Mouse (Mus musculus) heart, embryonic 16.5 days (tissue): Measurements from ENCODE around the gene Lrrk1. TPM values are rescaled to one million over a fixed set of nuclear protein-coding genes. Genes with fewer than 3 reads are reported as not detected.

Source experiments
- ATAC-seq: fragments of 200-750 bp; cut with Nextera tagmentation; replicated peaks from 2 replicates; pipeline ENCODE4 v1.8.0; 2017; ENCODE audit warnings: moderate number of reproducible peaks; ENCODE audit not compliant: insufficient read depth, low FRiP score; ENCODE audit errors: extremely low read depth
- H3K27ac ChIP-seq: fragments of 300-500 bp; sonication (generic); 2 replicates; pipeline ENCODE4 v1.5.1; 2014; ENCODE audit warnings: mild to moderate bottlenecking, low read length, control low read depth, moderate library complexity
- H3K27me3 ChIP-seq: fragments of 300-500 bp; sonication (generic); 2 replicates; pipeline ENCODE4 v1.6.1; 2014; ENCODE audit warnings: low read length, mixed read lengths; ENCODE audit not compliant: control insufficient read depth, insufficient read depth
- H3K36me3 ChIP-seq: fragments of 300-500 bp; sonication (generic); 2 replicates; pipeline ENCODE4 v1.6.1; 2014; ENCODE audit not compliant: control insufficient read depth, insufficient read depth
- H3K4me1 ChIP-seq: fragments of 300-500 bp; sonication (generic); 2 replicates; pipeline ENCODE4 v1.6.1; 2014; ENCODE audit warnings: low read length, mixed read lengths; ENCODE audit not compliant: control insufficient read depth, insufficient read depth
- H3K4me2 ChIP-seq: fragments of 300-500 bp; sonication (generic); 2 replicates; pipeline ENCODE4 v1.6.1; 2014; ENCODE audit warnings: low read depth, mild to moderate bottlenecking, control low read depth, low read length
- H3K4me3 ChIP-seq: fragments of 300-500 bp; sonication (generic); 2 replicates; pipeline ENCODE4 v1.5.1; 2014; ENCODE audit warnings: mild to moderate bottlenecking, control low read depth, low read length
- H3K9ac ChIP-seq: fragments of 300-500 bp; sonication (generic); 2 replicates; pipeline ENCODE4 v1.6.1; 2014; ENCODE audit warnings: low read length, control low read depth
- H3K9me3 ChIP-seq: fragments of 300-500 bp; sonication (generic); replicated peaks from 2 replicates; pipeline ENCODE4 v1.6.1; 2016; ENCODE audit warnings: low read length; ENCODE audit not compliant: control insufficient read depth
- WGBS: fragments of 180-500 bp; shearing (Covaris S2); extraction: QIAGEN DNeasy Blood & Tissue Kit; methylation state at CpG from one replicate; pipeline ENCODE4 v1.1.7; 2014; 5-methylcytosine and 5-hydroxymethylcytosine counted together
- polyA plus RNA-seq: library from polyadenylated mRNA; unstranded; fragments of >200 nt; fragmentation: Nextera tagmentation; extraction: Ambion mirVana; gene quantifications from 2 replicates; pipeline ENCODE4 v1.2.1, GENCODE M21; 2015

Gene Lrrk1
- polyA plus RNA-seq, 1 experiment from 2014 or later, result 8.4 TPM

GRCm38 (mm10) chr7:66370970-66371369 is 17.2 kb downstream of the Lrrk1 start:
- ATAC-seq, result no peak
- peaks cover 7% of the 10 kb centered on the region for H3K4me1 ChIP-seq
- H3K27ac ChIP-seq, result no peak overlapping the region
- 76% methylated on average over 6 of the region's 6 CpGs for WGBS
- H3K36me3 ChIP-seq, result no peaks in the 10 kb centered on the region
- H3K27me3 ChIP-seq, result no peaks in the 10 kb centered on the region
- H3K4me2 ChIP-seq, result no peak overlapping the region
- H3K4me3 ChIP-seq, result no peak overlapping the region
- H3K9ac ChIP-seq, result no peak overlapping the region
- no peaks in the 10 kb centered on the region for H3K9me3 ChIP-seq

GRCm38 (mm10) chr7:66369934-66370445 is 18.2 kb downstream of the Lrrk1 start:
- Histone ChIP-seq H3K27me3 (no peaks in the 10 kb centered on the region), H3K9me3 (no peaks in the 10 kb centered on the region), H3K27ac (no peak overlapping the region; the same call in 1 of the 2 replicates), H3K36me3 (no peaks in the 10 kb centered on the region), H3K9ac (no peak overlapping the region; the same call in 1 of the 2 replicates), H3K4me1 (peaks cover 7% of the 10 kb centered on the region), H3K4me2 (no peak overlapping the region), H3K4me3 (no peak overlapping the region)
- WGBS, result 43% methylated on average over 5 of the region's 5 CpGs
- no peak for ATAC-seq

- H3K27ac ChIP-seq, result no peak overlapping the region
- ATAC-seq, result no peak
- no peaks in the 10 kb centered on the region for H3K27me3 ChIP-seq
- no peak overlapping the region; the same call in 1 of the 2 replicates for H3K9ac ChIP-seq
- no peaks in the 10 kb centered on the region for H3K9me3 ChIP-seq
- H3K4me2 ChIP-seq, result no peak overlapping the region
- WGBS, result 63% methylated on average over 5 of the region's 5 CpGs
- peaks cover 7% of the 10 kb centered on the region for H3K4me1 ChIP-seq
- H3K4me3 ChIP-seq, result no peak overlapping the region
- H3K36me3 ChIP-seq, result no peaks in the 10 kb centered on the region
These were observed 18.8 kb downstream of the Lrrk1 start for GRCm38 (mm10) chr7:66369071-66369933.

- Histone ChIP-seq H3K9ac (no peak within 1 kb of the TSS), H3K9me3 (peaks cover 5% of the 10 kb centered on the region), H3K4me2 (no peak within 1 kb of the TSS), H3K4me1 (peaks cover 7% of the 10 kb centered on the region), H3K27me3 (no peaks in the 10 kb centered on the region), H3K36me3 (no peaks in the 10 kb centered on the region), H3K27ac (no peak within 1 kb of the TSS), H3K4me3 (no peak within 1 kb of the TSS)
- WGBS, result 36% methylated on average over 2 of the region's 2 CpGs
- no peak for ATAC-seq
These were observed 22.2 kb downstream of the Lrrk1 start, which contains the start of gene Gm10974 for GRCm38 (mm10) chr7:66365904-66366303. Gm10974 (plus strand) TSS chr7:66365905.

GRCm38 (mm10) chr7:66365411-66365810 is 22.7 kb downstream of the Lrrk1 start:
- no peak for ATAC-seq
- H3K9me3 ChIP-seq, result peaks cover 7% of the 10 kb centered on the region
- no peak overlapping the region for H3K9ac ChIP-seq
- H3K27me3 ChIP-seq, result no peaks in the 10 kb centered on the region
- peaks cover 2% of the 10 kb centered on the region for H3K36me3 ChIP-seq
- H3K4me2 ChIP-seq, result no peak overlapping the region
- H3K27ac ChIP-seq, result no peak overlapping the region
- peaks cover 7% of the 10 kb centered on the region for H3K4me1 ChIP-seq
- 66% methylated on average over 2 of the region's 2 CpGs for WGBS
- no peak overlapping the region for H3K4me3 ChIP-seq

- Histone ChIP-seq H3K9ac (no peak overlapping the region), H3K9me3 (peaks cover 10% of the 10 kb centered on the region), H3K4me2 (no peak overlapping the region), H3K27me3 (no peaks in the 10 kb centered on the region), H3K4me1 (no peaks in the 10 kb centered on the region), H3K36me3 (peaks cover 11% of the 10 kb centered on the region), H3K4me3 (no peak overlapping the region), H3K27ac (no peak overlapping the region)
- WGBS, result 90% methylated on average over 11 of the region's 11 CpGs
- ATAC-seq, result no peak
These were observed 23.7 kb downstream of the Lrrk1 start for GRCm38 (mm10) chr7:66364491-66364890.

GRCm38 (mm10) chr7:66359044-66359443 is 29.1 kb downstream of the Lrrk1 start:
- 81% methylated on average over 4 of the region's 4 CpGs for WGBS
- Histone ChIP-seq H3K4me2 (no peak overlapping the region), H3K27ac (no peak overlapping the region), H3K4me3 (no peak overlapping the region), H3K4me1 (no peaks in the 10 kb centered on the region), H3K9me3 (peaks cover 10% of the 10 kb centered on the region), H3K36me3 (peaks cover 11% of the 10 kb centered on the region), H3K27me3 (no peaks in the 10 kb centered on the region), H3K9ac (no peak overlapping the region)
- no peak for ATAC-seq

- no peak overlapping the region for H3K27ac ChIP-seq
- H3K27me3 ChIP-seq, result no peaks in the 10 kb centered on the region
- H3K4me1 ChIP-seq, result no peaks in the 10 kb centered on the region
- no peak overlapping the region for H3K9ac ChIP-seq
- H3K4me3 ChIP-seq, result no peak overlapping the region
- WGBS, result 94% methylated on average over 3 of the region's 3 CpGs
- H3K9me3 ChIP-seq, result peaks cover 10% of the 10 kb centered on the region
- H3K4me2 ChIP-seq, result no peak overlapping the region
- ATAC-seq, result no peak
- peaks cover 11% of the 10 kb centered on the region for H3K36me3 ChIP-seq
These were observed 29.7 kb downstream of the Lrrk1 start for GRCm38 (mm10) chr7:66358461-66358860.

GRCm38 (mm10) chr7:66355791-66356522 is 32.2 kb downstream of the Lrrk1 start:
- ATAC-seq, result no peak
- H3K9ac ChIP-seq, result no peak overlapping the region
- no peak overlapping the region for H3K27ac ChIP-seq
- peaks cover 11% of the 10 kb centered on the region for H3K36me3 ChIP-seq
- no peak overlapping the region for H3K4me3 ChIP-seq
- H3K9me3 ChIP-seq, result peaks cover 6% of the 10 kb centered on the region
- H3K4me1 ChIP-seq, result no peaks in the 10 kb centered on the region
- H3K4me2 ChIP-seq, result no peak overlapping the region
- H3K27me3 ChIP-seq, result no peaks in the 10 kb centered on the region
- WGBS, result 86% methylated on average over 8 of the region's 8 CpGs
